Mouse (Mus musculus): ENCODE measurements around the gene Sorl1.

- no peak for TF ChIP-seq CTCF (IDR thresholded peaks at IDR 0.05; ENCODE audit: borderline replicate concordance, insufficient read depth, low read length)
- no peak for TF ChIP-seq POLR2A (IDR thresholded peaks at IDR 0.05; ENCODE audit: low read depth, low read length)
Measured at GRCm38 (mm10) chr9:41982760-41983159, 141.3 kb downstream of the Sorl1 start.
